In the genomic region with DNA sequence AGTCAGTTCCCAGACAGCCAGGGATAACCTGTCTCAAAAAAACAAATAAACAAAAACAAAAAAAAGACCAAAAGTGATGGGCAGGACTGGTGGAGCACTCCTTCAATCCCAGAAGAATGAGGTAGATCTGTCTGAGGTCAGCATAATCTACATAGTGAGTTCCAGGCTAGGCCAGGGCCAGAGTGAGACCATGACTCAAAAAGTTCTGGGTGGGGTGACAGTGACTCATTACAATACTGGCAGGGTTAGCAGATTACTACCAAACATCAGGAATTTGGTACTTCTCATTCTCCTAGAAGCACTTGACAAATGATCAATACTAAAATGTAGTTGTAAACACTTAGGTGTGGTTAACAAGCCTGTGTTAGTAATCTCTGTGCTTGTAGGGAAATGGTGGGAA, we compare ENCODE assay signal across 13 mouse cellular contexts. TPM values are rescaled to one million over a fixed set of nuclear protein-coding genes. Genes with fewer than 3 reads are reported as not detected.
DNase-seq lines count a peak whose midpoint lies in the region.
"Had no signal": no experiment of that assay in that cellular context is flagged by ENCODE, and none has a peak within 500 bp of the region (broad histone marks: within the 10 kb centered on the region; RNA-seq: fewer than 3 reads in every experiment).

No protein-coding gene starts in this region.

- DNase-seq in adrenal gland, adult (ENCODE audit: inconsistent age in 2 of 2, low spot score in 1 of 2): peak; percentile 38 to 71
- DNase-seq in adrenal gland, adult 18-20 months (ENCODE audit: low spot score in 2 of 2): no peak
- peak; percentile 4 for DNase-seq in gastrocnemius, adult 18-20 months (ENCODE audit: low spot score)
- no peak for DNase-seq in gastrocnemius, postnatal 25 days
- DNase-seq in adrenal gland, postnatal 36 days: peak; percentile 25 to 39
- DNase-seq in right cerebral cortex, postnatal 14 days: no peak
- DNase-seq in cerebellum, adult 18-20 months: no peak
- DNase-seq: cerebellum, adult 2 months; cerebellum, postnatal 10 days; forebrain, postnatal 0 days; heart, adult 2 months; heart, postnatal 14 days; kidney, adult 8-10 months had no signal

RNA-seq across cellular contexts. Expression of gene Zscan29, which starts 49.1 kb away (rescaled TPM):
- 10 to 100 TPM; 16.4 to 19.8 TPM for total RNA-seq in adrenal gland, adult 18-20 months (2021)
- 1 to 10 TPM; 4.1 to 4.6 TPM for total RNA-seq in gastrocnemius, adult 18-20 months (2021)
- 1 to 10 TPM; 4.5 to 4.6 TPM for total RNA-seq in gastrocnemius, postnatal 25 days (2021)
- 10 to 100 TPM; 15.1 to 18.2 TPM for total RNA-seq in adrenal gland, postnatal 36 days (2021)

RNA-seq across cellular contexts. Expression of gene Tubgcp4, which starts 49.5 kb away (rescaled TPM):
- 10 to 100 TPM; 44.7 to 45.0 TPM for total RNA-seq in adrenal gland, adult 18-20 months (2021)
- total RNA-seq in gastrocnemius, adult 18-20 months (2021): 10 to 100 TPM in 1 of 2 experiments, 1 to 10 TPM in 1; 9.0 to 15.3 TPM
- 10 to 100 TPM in 1 of 2 experiments, 1 to 10 TPM in 1; 9.9 to 11.8 TPM for total RNA-seq in gastrocnemius, postnatal 25 days (2021)
- 10 to 100 TPM; 36.6 to 44.3 TPM for total RNA-seq in adrenal gland, postnatal 36 days (2021)

RNA-seq across cellular contexts. Expression of gene Trp53bp1, which starts 51.2 kb away (rescaled TPM):
- 10 to 100 TPM; 61.6 to 69.8 TPM for total RNA-seq in adrenal gland, adult 18-20 months (2021)
- 10 to 100 TPM; 17.3 to 22.7 TPM for total RNA-seq in gastrocnemius, adult 18-20 months (2021)
- 10 to 100 TPM; 13.5 to 16.4 TPM for total RNA-seq in gastrocnemius, postnatal 25 days (2021)
- 10 to 100 TPM; 59.0 to 73.9 TPM for total RNA-seq in adrenal gland, postnatal 36 days (2021)

Comparison
In these comparisons a context has a peak if more than half of its experiments do, and no peak if none do; other contexts are left out.
1. DNase-seq: peak in adrenal gland, adult (2 of 2), gastrocnemius, adult 18-20 months (single experiment) and adrenal gland, postnatal 36 days (2 of 2); none in adrenal gland, adult 18-20 months (0 of 2), gastrocnemius, postnatal 25 days (single experiment), right cerebral cortex, postnatal 14 days (single experiment) and cerebellum, adult 18-20 months (0 of 2).